Mouse (Mus musculus): ENCODE data around the gene Scg2. TPM values are rescaled to one million over a fixed set of nuclear protein-coding genes. Genes with fewer than 3 reads are reported as not detected.

Gene Scg2
- polyA plus RNA-seq, 1 experiment, result 2.4 TPM

DNA sequence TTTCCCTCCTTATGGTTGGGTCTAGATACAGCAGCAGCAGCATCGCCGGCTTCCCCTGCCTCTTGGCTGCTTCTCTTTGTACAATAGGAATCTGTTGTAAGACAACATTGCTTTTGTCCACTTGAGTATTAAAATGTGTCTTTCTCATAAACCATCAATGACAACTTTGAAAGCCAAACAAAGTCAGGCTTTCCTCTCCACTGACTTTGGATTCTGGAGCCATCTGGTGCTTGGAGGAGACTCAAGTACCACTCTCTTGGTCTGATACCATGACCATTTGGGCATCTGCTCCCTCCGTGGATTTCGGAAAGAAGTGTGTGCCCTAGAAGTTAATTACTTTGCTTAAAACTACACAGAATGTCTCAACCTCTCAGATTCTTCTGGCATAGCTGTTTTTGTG is 5.7 kb upstream of the Scg2 start:
- TF ChIP-seq CTCF (IDR thresholded peaks at IDR 0.05; ENCODE audit: borderline replicate concordance, insufficient read depth, low read length), result no peak
- Histone ChIP-seq H3K27ac (ENCODE audit: insufficient read depth, low read length) (no peak overlapping the region), H3K4me1 (ENCODE audit: control insufficient read depth, insufficient read depth, low read length) (no peaks in the 10 kb centered on the region), H3K4me3 (ENCODE audit: insufficient read depth, low read length) (no peak overlapping the region)

DNA sequence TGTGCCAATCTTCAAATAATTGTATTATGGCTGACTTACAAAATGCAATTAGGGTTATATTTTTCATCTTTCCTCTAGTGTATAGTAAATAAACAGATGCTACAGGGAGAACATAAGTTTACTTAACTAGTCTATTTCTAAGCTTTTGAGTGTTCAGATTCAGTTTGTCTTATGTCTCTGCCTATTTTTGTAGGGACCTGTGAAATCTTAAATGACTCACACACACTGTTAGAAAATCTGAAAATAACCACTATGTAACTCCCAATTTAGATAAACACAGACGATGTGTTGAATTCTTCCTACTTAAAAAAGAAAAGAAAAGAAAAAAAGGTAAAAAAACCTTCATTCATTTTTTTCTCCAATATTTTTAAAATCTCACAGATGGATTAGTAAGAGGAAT is 2.2 kb downstream of the Scg2 start:
- no peak overlapping the region for H3K27ac ChIP-seq (ENCODE audit: insufficient read depth, low read length)
- H3K4me3 ChIP-seq (ENCODE audit: insufficient read depth, low read length), result no peak overlapping the region
- TF ChIP-seq POLR2A (IDR thresholded peaks at IDR 0.05; ENCODE audit: low read depth, low read length), result no peak
- no peak for TF ChIP-seq CTCF (IDR thresholded peaks at IDR 0.05; ENCODE audit: borderline replicate concordance, insufficient read depth, low read length)
- no peaks in the 10 kb centered on the region for H3K4me1 ChIP-seq (ENCODE audit: control insufficient read depth, insufficient read depth, low read length)

DNA sequence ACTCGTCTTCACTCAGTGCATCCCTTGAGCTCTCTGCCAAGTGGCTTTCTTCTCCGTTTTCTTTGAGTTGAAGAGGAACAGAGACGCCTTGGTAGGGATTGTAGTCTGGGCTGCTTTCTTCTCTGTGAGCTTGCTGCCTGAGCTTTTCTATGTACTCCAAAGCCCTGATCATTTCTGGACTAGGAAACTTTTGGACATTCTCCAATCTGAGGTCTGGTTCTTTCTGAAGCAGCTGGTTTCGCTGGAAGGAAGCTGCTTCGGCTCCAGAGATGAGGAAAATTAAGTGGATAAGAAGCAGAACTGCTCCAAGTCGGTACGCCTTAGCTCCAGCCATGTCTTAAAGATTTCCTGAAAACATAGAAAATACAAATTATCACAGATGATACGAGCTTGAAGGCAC is 3.2 kb downstream of the Scg2 start:
- H3K4me3 ChIP-seq (ENCODE audit: insufficient read depth, low read length), result no peak overlapping the region
- H3K4me1 ChIP-seq (ENCODE audit: control insufficient read depth, insufficient read depth, low read length), result no peaks in the 10 kb centered on the region
- TF ChIP-seq POLR2A (IDR thresholded peaks at IDR 0.05; ENCODE audit: low read depth, low read length) (no peak), CTCF (IDR thresholded peaks at IDR 0.05; ENCODE audit: borderline replicate concordance, insufficient read depth, low read length) (no peak)
- H3K27ac ChIP-seq (ENCODE audit: insufficient read depth, low read length), result no peak overlapping the region

DNA sequence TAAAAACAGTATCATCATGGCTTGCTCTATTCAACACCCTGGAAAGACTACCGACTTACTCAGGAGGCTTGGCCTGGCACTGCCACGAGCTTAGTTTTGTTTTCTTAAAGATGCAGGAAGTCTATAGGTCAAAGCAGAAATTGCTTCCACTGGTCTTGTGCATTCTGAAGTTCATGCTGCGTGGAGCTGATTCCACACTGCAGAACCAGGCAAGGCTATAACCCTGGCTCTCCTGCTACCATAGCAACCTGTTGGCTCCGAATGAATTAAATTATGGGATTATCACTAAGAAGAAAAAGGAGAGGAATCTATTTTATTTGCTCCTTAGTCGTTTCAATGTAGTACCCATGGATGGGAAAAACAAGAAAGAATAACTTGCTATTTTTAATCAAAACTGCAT is 10.9 kb downstream of the Scg2 start:
- H3K27ac ChIP-seq (ENCODE audit: insufficient read depth, low read length), result no peak overlapping the region
- H3K4me1 ChIP-seq (ENCODE audit: control insufficient read depth, insufficient read depth, low read length), result no peaks in the 10 kb centered on the region
- TF ChIP-seq CTCF (IDR thresholded peaks at IDR 0.05; ENCODE audit: borderline replicate concordance, insufficient read depth, low read length), result no peak
- H3K4me3 ChIP-seq (ENCODE audit: insufficient read depth, low read length), result no peak overlapping the region

DNA sequence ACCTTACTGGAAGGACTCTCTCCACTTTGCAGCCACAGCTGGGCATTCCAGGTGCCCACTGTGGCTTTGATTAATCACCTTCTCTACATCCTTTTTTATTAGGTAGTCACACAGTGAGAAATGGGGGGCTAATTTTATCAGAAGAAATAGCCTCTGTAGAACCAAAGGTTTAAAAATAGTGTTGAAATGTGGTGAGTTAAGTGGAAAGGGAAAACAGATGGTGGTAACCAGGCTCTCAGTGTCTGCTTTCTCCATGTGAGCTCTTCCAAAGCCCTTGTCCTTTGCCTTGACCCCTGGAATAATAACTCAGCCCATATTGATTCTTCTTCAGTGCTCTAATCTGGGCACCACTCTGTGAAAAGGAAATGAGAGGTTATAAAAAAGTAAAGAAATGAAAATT is 24.4 kb downstream of the Scg2 start:
- no peak for TF ChIP-seq CTCF (IDR thresholded peaks at IDR 0.05; ENCODE audit: borderline replicate concordance, insufficient read depth, low read length)
- no peak for TF ChIP-seq POLR2A (IDR thresholded peaks at IDR 0.05; ENCODE audit: low read depth, low read length)
- H3K4me3 ChIP-seq (ENCODE audit: insufficient read depth, low read length), result no peak overlapping the region
- H3K27ac ChIP-seq (ENCODE audit: insufficient read depth, low read length), result no peak overlapping the region
- H3K4me1 ChIP-seq (ENCODE audit: control insufficient read depth, insufficient read depth, low read length), result no peaks in the 10 kb centered on the region

DNA sequence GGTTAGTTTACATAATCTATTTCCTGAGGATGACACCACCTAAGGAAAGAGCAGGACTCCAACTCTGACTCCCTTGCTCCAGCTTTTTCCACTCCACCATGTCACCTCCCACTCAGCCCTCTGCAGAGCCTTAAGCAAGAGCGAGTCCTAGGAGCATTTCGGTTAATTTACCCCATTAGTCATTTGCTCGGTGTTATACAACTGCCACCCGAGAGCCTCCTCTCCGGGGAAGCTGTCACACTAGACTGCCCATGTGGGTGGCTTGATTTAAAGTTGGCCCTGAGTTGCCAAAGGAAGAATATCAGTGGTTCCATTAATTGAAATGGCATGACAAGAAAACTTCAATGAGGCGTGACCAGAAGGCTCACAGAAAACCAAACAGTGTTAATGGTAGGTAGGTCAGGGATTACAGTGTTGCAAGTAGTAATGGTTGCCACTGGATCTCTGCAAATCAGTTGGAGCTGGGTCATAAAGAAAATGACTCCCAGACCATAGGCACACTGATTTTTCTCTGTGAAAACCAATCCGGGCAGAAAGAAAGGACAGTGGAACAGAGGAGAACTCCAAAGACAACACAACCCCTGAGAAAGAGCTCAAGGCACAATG is 33.5 kb downstream of the Scg2 start:
- TF ChIP-seq POLR2A (IDR thresholded peaks at IDR 0.05; ENCODE audit: low read depth, low read length) (no peak), CTCF (IDR thresholded peaks at IDR 0.05; ENCODE audit: borderline replicate concordance, insufficient read depth, low read length) (no peak)

DNA sequence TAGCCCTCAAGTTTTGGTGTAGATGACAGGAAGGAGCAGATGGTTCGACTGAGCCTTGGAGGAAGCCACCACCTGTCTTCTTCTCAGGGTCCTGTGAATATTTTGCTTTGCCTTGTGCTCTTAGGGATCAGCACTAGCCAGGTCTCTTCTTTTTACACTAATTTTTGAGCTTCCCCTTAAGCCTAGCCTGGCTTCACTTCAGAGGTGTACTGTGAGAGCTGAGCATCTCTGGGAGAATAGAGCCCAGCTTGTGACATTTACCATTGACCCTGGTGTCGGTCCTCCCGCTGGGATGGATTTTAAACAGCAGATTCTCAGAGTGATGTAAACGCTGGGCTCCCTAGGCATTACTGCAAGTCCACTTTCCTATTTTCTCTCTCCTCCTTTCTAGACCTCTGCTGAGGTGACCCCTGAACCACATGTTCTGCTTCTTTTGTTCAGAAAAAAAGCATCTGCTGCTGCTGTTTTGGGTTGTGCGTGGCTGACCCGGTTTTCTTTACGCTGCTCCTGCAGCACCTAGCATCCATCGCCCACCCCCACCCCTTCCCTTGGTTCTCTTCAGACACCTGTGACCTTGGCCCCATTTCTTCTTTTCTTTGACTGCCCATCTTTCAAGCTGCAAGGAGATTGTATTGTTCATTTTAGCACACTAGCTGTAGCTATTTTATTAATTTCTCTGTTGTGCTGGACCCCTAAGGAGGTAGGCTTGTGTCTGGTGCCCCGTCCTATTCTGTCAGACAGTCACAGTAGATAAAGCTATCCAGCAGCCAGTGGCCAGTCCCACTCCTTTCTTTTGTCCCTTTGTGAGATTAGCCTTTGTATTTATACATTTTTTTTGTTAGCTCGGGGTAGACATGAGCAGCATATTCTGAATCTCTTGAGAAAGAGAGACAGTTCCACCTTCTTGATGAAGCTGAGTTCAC is 38.6 kb downstream of the Scg2 start:
- H3K4me1 ChIP-seq (ENCODE audit: control insufficient read depth, insufficient read depth, low read length), result no peaks in the 10 kb centered on the region
- no peak overlapping the region for H3K27ac ChIP-seq (ENCODE audit: insufficient read depth, low read length)
- TF ChIP-seq POLR2A (IDR thresholded peaks at IDR 0.05; ENCODE audit: low read depth, low read length) (no peak), CTCF (IDR thresholded peaks at IDR 0.05; ENCODE audit: borderline replicate concordance, insufficient read depth, low read length) (no peak)
- H3K4me3 ChIP-seq (ENCODE audit: insufficient read depth, low read length), result no peak overlapping the region

More for the DNA sequence above, 33.5 kb downstream of the Scg2 start:
- Histone ChIP-seq H3K27ac (ENCODE audit: insufficient read depth, low read length) (no peak overlapping the region), H3K4me1 (ENCODE audit: control insufficient read depth, insufficient read depth, low read length) (no peaks in the 10 kb centered on the region), H3K4me3 (ENCODE audit: insufficient read depth, low read length) (no peak overlapping the region)

DNA sequence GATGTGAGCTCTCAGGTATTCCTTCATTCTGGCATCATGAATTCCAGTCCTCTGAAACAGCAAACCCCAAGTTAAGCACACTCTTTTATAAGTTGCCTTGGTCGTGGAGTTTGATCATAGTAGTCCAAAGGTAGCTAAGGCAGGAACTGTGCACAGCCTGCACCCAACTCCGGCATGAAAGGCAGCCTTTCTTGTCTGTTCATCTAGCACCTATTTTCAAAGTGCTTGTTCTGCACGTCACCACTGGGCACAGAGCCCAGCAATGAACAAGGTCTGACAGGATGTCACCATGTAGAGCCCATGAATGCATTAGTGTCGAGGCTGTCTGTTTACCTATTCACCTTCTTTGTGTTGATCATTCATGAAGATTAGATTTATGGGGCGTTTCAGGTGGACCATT is 39.6 kb downstream of the Scg2 start:
- Histone ChIP-seq H3K4me3 (ENCODE audit: insufficient read depth, low read length) (no peak overlapping the region), H3K27ac (ENCODE audit: insufficient read depth, low read length) (no peak overlapping the region), H3K4me1 (ENCODE audit: control insufficient read depth, insufficient read depth, low read length) (no peaks in the 10 kb centered on the region)
- TF ChIP-seq CTCF (IDR thresholded peaks at IDR 0.05; ENCODE audit: borderline replicate concordance, insufficient read depth, low read length) (no peak), POLR2A (IDR thresholded peaks at IDR 0.05; ENCODE audit: low read depth, low read length) (no peak)

Other genes with a start within 250 kb of the Scg2 start
- gene Ap1s3, start 231.9 kb upstream of the Scg2 start, polyA plus RNA-seq (2011; ENCODE audit: insufficient read length, low read depth, missing spikeins), result 1.2 and 3.0 TPM in 2 replicates

All from embryonic fibroblast, embryonic 13.5 days (primary cell).